Mouse (Mus musculus) adrenal gland, postnatal 10 days (tissue): Measurements from ENCODE around the gene Stkld1. TPM values are rescaled to one million over a fixed set of nuclear protein-coding genes. Genes with fewer than 3 reads are reported as not detected.
"Not testable (repeated sequence)": the region's sequence is repeated elsewhere in the genome, so short reads cannot be mapped to it uniquely, and the experiment has no call there.

ENCODE experiments used
- DNase-seq: peaks from one replicate; pipeline ENCODE4 v3.0.0; 2021; ENCODE audit warnings: mixed read lengths
- long read RNA-seq, 2 experiments: library from polyadenylated mRNA; stranded (forward); transcript quantifications; one replicate each; pipeline ENCODE4 v2.0.0; 2021
- total RNA-seq, 2 experiments: library from RNA; stranded (reverse); gene quantifications; 2 replicates each; pipeline ENCODE4 v1.2.3; 2021

Gene Stkld1
- total RNA-seq = under 1 TPM; 0.18 to 0.27 TPM
- long read RNA-seq, experiment 1 = 0 reads
- long read RNA-seq, experiment 2, partial matches to known transcripts = 0 of 1 reads
- long read RNA-seq, experiment 2, other reads (novel, unspliced or antisense) = 1 of 1 reads

DNA sequence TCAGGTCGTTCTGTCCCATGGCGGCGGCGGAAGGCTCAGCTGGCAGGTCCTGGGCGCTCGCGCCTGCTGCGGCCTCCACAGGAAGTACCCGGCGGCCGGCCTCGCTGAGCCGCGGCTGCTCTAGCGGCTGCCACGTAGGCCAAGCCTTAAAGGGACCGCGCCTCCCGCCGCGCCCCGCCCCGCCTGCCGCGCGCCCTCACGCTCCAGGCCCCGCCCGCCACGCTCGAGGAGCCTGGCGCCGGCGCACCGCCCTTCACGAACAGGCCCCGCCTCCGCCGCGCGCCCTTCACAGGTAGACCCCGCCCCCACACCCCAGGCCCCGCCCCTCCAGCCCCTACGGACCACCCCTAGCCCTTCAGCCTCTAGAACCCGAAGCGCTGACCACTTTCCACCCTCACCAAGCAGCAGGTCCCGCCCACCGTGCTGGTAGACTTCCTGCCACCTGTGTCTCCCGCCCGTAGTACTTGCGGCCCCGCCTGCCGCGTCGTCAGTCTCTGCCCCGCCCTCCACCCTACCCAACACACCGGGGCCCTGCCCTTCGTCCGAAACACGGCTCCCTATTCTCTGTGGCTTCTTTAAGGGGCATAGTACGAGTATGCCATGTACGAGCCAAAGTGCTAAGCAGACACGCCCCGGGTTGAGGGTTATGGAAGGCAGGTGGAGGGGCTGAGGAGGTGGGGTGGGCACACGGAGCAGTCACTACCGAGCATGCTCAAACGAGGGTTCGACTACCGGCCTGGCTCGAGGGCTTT lies at the start of gene Stkld1, which contains the start of gene Surf4:
TSS of gene Stkld1 (plus strand) at position 744 of the 752 bp plus-strand sequence.
TSS of gene Surf4 (minus strand) at position 625 of the 752 bp plus-strand sequence.
- DNase-seq = peak; percentile 97

- DNase-seq = not testable (repeated sequence)
Measured at GRCm38 (mm10) chr2:26885541-26885940, 48.3 kb upstream of the Stkld1 start.

GRCm38 (mm10) chr2:26886170-26886569 lies 47.7 kb upstream of the Stkld1 start:
- DNase-seq = not testable (repeated sequence)

GRCm38 (mm10) chr2:26895898-26896297 lies 37.9 kb upstream of the Stkld1 start:
- no peak for DNase-seq

DNA sequence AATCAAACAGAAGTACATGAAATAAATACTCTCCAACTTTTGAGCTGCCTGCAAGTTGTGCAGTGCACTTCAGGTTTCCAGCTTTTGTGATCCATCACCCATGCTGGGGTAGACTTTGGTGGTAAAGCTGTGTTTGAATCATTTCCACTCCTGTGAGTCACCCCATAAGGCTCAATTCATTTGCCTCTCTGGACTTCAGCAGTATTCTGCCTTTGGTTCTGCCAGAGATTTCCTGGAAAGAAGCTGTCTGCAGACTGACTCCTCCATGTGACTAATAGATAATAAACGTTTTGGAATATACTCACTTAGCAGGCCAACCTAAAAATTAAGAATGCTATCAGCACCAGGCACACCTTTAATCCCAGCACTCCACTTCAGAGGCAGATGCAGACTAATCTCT lies 33.1 kb upstream of the Stkld1 start:
- DNase-seq = no peak

DNA sequence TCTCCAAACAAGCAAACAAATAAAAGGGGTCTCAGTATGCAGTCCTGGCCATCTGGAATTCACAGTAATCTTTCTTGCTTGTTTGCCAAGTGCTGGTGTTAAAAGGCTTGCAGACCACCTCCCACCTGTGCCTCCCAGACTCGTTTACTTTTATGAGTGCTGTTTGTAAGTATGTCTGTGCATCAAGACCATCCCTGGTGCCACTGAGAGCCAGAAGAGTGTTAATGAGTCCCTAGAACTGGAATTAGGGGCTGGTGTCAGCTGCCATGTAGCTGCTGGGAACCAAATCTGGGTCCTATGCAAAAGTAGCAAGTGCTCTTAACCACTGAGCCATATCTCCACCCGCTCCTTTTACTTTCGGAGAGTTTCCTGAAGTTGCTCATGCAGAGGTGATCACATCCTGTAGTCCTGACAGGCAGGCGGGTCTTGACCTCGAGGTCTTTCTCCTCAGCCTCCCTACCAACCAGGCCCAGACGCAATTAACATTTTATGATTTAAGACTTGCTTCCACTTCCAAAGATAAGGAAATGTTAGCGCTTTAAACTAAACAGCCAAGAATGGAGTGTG lies 31.9 kb upstream of the Stkld1 start:
- DNase-seq = no peak

GRCm38 (mm10) chr2:26902467-26903220 lies 31.2 kb upstream of the Stkld1 start, which contains the start of gene Surf6:
Surf6 (minus strand) TSS chr2:26902879.
- peak; percentile 95 for DNase-seq

GRCm38 (mm10) chr2:26903311-26903710 lies 30.5 kb upstream of the Stkld1 start:
- no peak for DNase-seq

GRCm38 (mm10) chr2:26905936-26906335 lies 27.9 kb upstream of the Stkld1 start:
- DNase-seq = no peak

DNA sequence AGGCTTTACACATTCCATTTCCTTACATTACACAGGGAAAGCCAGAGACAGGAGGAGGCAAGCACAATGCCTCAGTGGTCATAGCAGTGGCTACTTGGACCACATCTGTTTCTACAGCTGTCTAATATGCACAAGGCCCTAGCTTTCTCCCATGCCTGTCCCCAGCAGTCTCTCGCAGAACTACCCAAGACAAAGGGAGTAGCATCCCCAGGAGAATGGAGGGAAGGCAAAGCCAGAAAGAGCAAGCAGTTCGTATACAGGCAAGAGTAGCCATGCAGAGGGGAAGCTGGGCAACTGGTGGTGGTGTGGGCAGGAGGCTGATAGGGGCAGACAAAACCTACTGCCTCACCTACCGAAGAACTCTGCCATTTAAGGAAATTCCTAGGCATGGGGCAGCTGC lies 27.4 kb upstream of the Stkld1 start:
- DNase-seq = no peak

DNA sequence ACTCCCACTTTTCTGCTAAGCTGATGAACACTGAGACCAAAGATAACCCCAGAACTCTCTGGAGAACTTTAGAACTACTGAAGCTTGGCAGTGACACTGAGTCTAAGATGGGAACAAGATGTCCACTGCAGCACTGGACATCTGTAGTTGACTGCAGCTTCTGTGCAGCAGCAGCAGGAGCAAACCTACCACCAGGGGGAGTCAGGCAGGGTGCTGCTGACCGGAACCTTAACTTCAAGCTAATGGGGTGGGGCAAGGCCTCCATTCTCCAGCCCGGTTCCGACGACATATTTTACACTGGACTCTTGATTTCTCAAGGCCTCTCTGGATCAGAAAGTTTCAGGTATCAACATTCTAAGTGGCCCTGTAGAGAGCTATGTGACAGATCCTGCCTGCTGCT lies 26.7 kb upstream of the Stkld1 start:
- peak; percentile 73 for DNase-seq

- DNase-seq = no peak
Measured at GRCm38 (mm10) chr2:26908710-26909386, 25.0 kb upstream of the Stkld1 start.

DNA sequence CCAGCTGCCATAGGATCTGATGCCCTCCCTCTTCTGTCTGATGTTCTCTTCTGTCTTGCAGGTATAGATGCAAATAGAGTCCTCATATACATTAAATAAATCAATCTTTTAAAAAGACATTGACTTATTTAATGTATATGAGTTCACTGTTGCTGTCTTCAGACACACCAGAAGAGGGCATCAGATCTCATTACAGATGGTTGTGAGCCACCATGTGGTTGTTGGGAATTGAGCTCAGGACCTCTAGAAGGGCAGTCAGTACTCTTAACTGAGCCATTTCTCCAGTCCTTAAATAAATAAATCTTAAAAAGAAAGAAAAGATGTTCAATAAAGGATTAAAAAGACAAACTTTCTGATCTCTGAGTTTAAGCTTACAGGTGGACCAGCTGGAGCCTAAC lies 24.5 kb upstream of the Stkld1 start:
- no peak for DNase-seq

GRCm38 (mm10) chr2:26910124-26910993 lies 23.5 kb upstream of the Stkld1 start, which contains the start of the genes Med22 and Rpl7a:
Med22 (minus strand) TSS chr2:26910677.
Rpl7a (plus strand) TSS chr2:26910764.
- DNase-seq = peak; percentile 100

GRCm38 (mm10) chr2:26910994-26911765 lies 22.7 kb upstream of the Stkld1 start:
- DNase-seq = peak; percentile 68

- no peak for DNase-seq
Measured at GRCm38 (mm10) chr2:26912253-26912770, 21.5 kb upstream of the Stkld1 start.

GRCm38 (mm10) chr2:26913416-26914147 lies 20.3 kb upstream of the Stkld1 start:
- DNase-seq = no peak

GRCm38 (mm10) chr2:26914148-26914941 lies 19.5 kb upstream of the Stkld1 start:
- DNase-seq = no peak
